Mouse (Mus musculus) neural tube, embryonic 12.5 days (tissue): ENCODE measurements around the gene Dazap2. TPM values are rescaled to one million over a fixed set of nuclear protein-coding genes. Genes with fewer than 3 reads are reported as not detected.
"Not testable (repeated sequence)": the region's sequence is repeated elsewhere in the genome, so short reads cannot be mapped to it uniquely, and the experiment has no call there.

Experiments used
- ATAC-seq: fragments of 200-750 bp; cut with Nextera tagmentation; 2 replicates; pipeline ENCODE4 v1.8.0; 2017; ENCODE audit warnings: low read depth, mild to moderate bottlenecking, moderate TSS enrichment, moderate library complexity; ENCODE audit not compliant: low FRiP score
- H3K27ac ChIP-seq: fragments of 300-500 bp; sonication (generic); 2 replicates; pipeline ENCODE4 v1.5.1; 2016
- H3K27me3 ChIP-seq: fragments of 300-500 bp; sonication (generic); replicated peaks from 2 replicates; pipeline ENCODE4 v1.6.1; 2016; ENCODE audit warnings: mild to moderate bottlenecking
- H3K36me3 ChIP-seq: fragments of 300-500 bp; sonication (generic); 2 replicates; pipeline ENCODE4 v1.6.1; 2016; ENCODE audit warnings: mild to moderate bottlenecking
- H3K4me1 ChIP-seq: fragments of 300-500 bp; sonication (generic); 2 replicates; pipeline ENCODE4 v1.6.1; 2016
- H3K4me2 ChIP-seq: fragments of 300-500 bp; sonication (generic); replicated peaks from 2 replicates; pipeline ENCODE4 v1.6.1; 2016; ENCODE audit warnings: mild to moderate bottlenecking
- H3K4me3 ChIP-seq: fragments of 300-500 bp; sonication (generic); 2 replicates; pipeline ENCODE4 v1.5.1; 2016
- H3K9ac ChIP-seq: fragments of 300-500 bp; sonication (generic); 2 replicates; pipeline ENCODE4 v1.6.1; 2016; ENCODE audit warnings: mild to moderate bottlenecking
- H3K9me3 ChIP-seq: fragments of 300-500 bp; sonication (generic); 2 replicates; pipeline ENCODE4 v1.6.1; 2016; ENCODE audit warnings: mild to moderate bottlenecking
- WGBS: fragments of 180-500 bp; shearing (Covaris S2); methylation state at CpG from one replicate; pipeline ENCODE4 v1.1.7; 2016; 5-methylcytosine and 5-hydroxymethylcytosine counted together
- polyA plus RNA-seq: library from polyadenylated mRNA; unstranded; fragments of >200 nt; fragmentation: Nextera tagmentation; extraction: Ambion mirVana; gene quantifications from 2 replicates; pipeline ENCODE4 v1.2.1, GENCODE M21; 2016

Gene Dazap2
- polyA plus RNA-seq, 1 experiment from 2014 or later = 182 TPM

- Histone ChIP-seq H3K36me3 (peaks cover 18% of the 10 kb centered on the region), H3K4me3 (peak overlapping the region; percentile 97), H3K27me3 (no peaks in the 10 kb centered on the region), H3K9ac (peak overlapping the region; percentile 35), H3K4me2 (peak overlapping the region; percentile 84), H3K4me1 (peaks cover 12% of the 10 kb centered on the region), H3K27ac (no peak overlapping the region), H3K9me3 (no peaks in the 10 kb centered on the region)
- 12% methylated on average over 43 of the region's 43 CpGs for WGBS
- no peak for ATAC-seq
These were observed 742 bp upstream of the Dazap2 start for GRCm38 (mm10) chr15:100614218-100614995.

- under 1% methylated on average over 37 of the region's 43 CpGs for WGBS
These were observed 674 bp downstream of the Dazap2 start for GRCm38 (mm10) chr15:100615825-100616220.

GRCm38 (mm10) chr15:100616221-100616620, 1.1 kb downstream of the Dazap2 start:
- Histone ChIP-seq H3K27ac (no peak overlapping the region; the same call in 1 of the 2 replicates), H3K4me2 (peak overlapping the region; percentile 84), H3K4me1 (peaks cover 12% of the 10 kb centered on the region), H3K9me3 (no peaks in the 10 kb centered on the region), H3K36me3 (peaks cover 33% of the 10 kb centered on the region), H3K4me3 (peak overlapping the region; percentile 97), H3K9ac (peak overlapping the region; percentile 95), H3K27me3 (no peaks in the 10 kb centered on the region)
- ATAC-seq = peak; percentile 8; the same call in 1 of the 2 replicates
- under 1% methylated on average over 19 of the region's 19 CpGs for WGBS

More at GRCm38 (mm10) chr15:100615825-100616220, 674 bp downstream of the Dazap2 start:
- Histone ChIP-seq H3K27me3 (no peaks in the 10 kb centered on the region), H3K4me1 (peaks cover 12% of the 10 kb centered on the region), H3K4me3 (peak overlapping the region; percentile 97), H3K9me3 (no peaks in the 10 kb centered on the region), H3K27ac (peak overlapping the region; percentile 95), H3K4me2 (peak overlapping the region; percentile 84), H3K36me3 (peaks cover 31% of the 10 kb centered on the region), H3K9ac (peak overlapping the region; percentile 95)
- ATAC-seq = peak; percentile 86

GRCm38 (mm10) chr15:100619200-100619599, 4.1 kb downstream of the Dazap2 start:
- Histone ChIP-seq H3K4me3 (no peak overlapping the region), H3K27ac (no peak overlapping the region), H3K4me1 (peaks cover 8% of the 10 kb centered on the region), H3K36me3 (peaks cover 38% of the 10 kb centered on the region), H3K9ac (no peak overlapping the region), H3K27me3 (no peaks in the 10 kb centered on the region), H3K4me2 (no peak overlapping the region), H3K9me3 (no peaks in the 10 kb centered on the region)
- 90% methylated on average over 7 of the region's 7 CpGs for WGBS
- ATAC-seq = no peak

- H3K9ac ChIP-seq, ATAC-seq, H3K4me1 ChIP-seq, H3K27ac ChIP-seq, H3K27me3 ChIP-seq, H3K9me3 ChIP-seq, H3K4me3 ChIP-seq, H3K4me2 ChIP-seq: not testable (repeated sequence)
- WGBS = 77% methylated on average over 9 of the region's 9 CpGs
- peaks cover 38% of the 10 kb centered on the region for H3K36me3 ChIP-seq
These were observed 6.5 kb downstream of the Dazap2 start for GRCm38 (mm10) chr15:100621671-100622070.

- Histone ChIP-seq H3K36me3 (peaks cover 38% of the 10 kb centered on the region), H3K9me3 (no peaks in the 10 kb centered on the region), H3K9ac (no peak overlapping the region), H3K27ac (no peak overlapping the region), H3K27me3 (no peaks in the 10 kb centered on the region), H3K4me2 (no peak overlapping the region), H3K4me1 (no peaks in the 10 kb centered on the region), H3K4me3 (no peak overlapping the region)
- WGBS = 91% methylated on average over 7 of the region's 7 CpGs
- no peak for ATAC-seq
These were observed 7.0 kb downstream of the Dazap2 start for GRCm38 (mm10) chr15:100622164-100622563.

- no peak overlapping the region for H3K4me3 ChIP-seq
- no peak overlapping the region for H3K4me2 ChIP-seq
- H3K27ac ChIP-seq = no peak overlapping the region
- peaks cover 24% of the 10 kb centered on the region for H3K36me3 ChIP-seq
- H3K27me3 ChIP-seq = no peaks in the 10 kb centered on the region
- H3K9ac ChIP-seq = no peak overlapping the region
- no peak for ATAC-seq
- H3K4me1 ChIP-seq = 0 out of 2 replicates have a peak, but pooled peaks cover 4% of the 10 kb centered on the region
- no peaks in the 10 kb centered on the region for H3K9me3 ChIP-seq
- 91% methylated on average over 9 of the region's 9 CpGs for WGBS
These were observed 8.6 kb downstream of the Dazap2 start for GRCm38 (mm10) chr15:100623754-100624153.

GRCm38 (mm10) chr15:100624435-100624834, 9.3 kb downstream of the Dazap2 start:
- Histone ChIP-seq H3K9me3 (no peaks in the 10 kb centered on the region), H3K9ac (no peak overlapping the region), H3K36me3 (peaks cover 19% of the 10 kb centered on the region), H3K4me1 (0 out of 2 replicates have a peak, but pooled peaks cover 4% of the 10 kb centered on the region), H3K27ac (no peak overlapping the region), H3K4me3 (no peak overlapping the region), H3K4me2 (no peak overlapping the region), H3K27me3 (no peaks in the 10 kb centered on the region)
- no peak for ATAC-seq
- 88% methylated on average over 3 of the region's 3 CpGs for WGBS

GRCm38 (mm10) chr15:100627287-100627686, 12.1 kb downstream of the Dazap2 start:
- Histone ChIP-seq H3K4me2 (no peak overlapping the region), H3K4me3 (no peak overlapping the region), H3K27me3 (no peaks in the 10 kb centered on the region), H3K9me3 (no peaks in the 10 kb centered on the region), H3K9ac (no peak overlapping the region), H3K27ac (no peak overlapping the region), H3K36me3 (no peaks in the 10 kb centered on the region), H3K4me1 (0 out of 2 replicates have a peak, but pooled peaks cover 4% of the 10 kb centered on the region)
- WGBS = 13% methylated on average over 10 of the region's 10 CpGs
- no peak for ATAC-seq

- H3K4me1 ChIP-seq = 0 out of 2 replicates have a peak, but pooled peaks cover 4% of the 10 kb centered on the region
- H3K36me3 ChIP-seq = no peaks in the 10 kb centered on the region
- H3K27ac ChIP-seq = no peak overlapping the region
- no peaks in the 10 kb centered on the region for H3K9me3 ChIP-seq
- H3K9ac ChIP-seq = no peak overlapping the region
- H3K27me3 ChIP-seq = no peaks in the 10 kb centered on the region; the same call in 1 of the 2 replicates
- ATAC-seq = no peak
- no peak overlapping the region for H3K4me3 ChIP-seq
- 0 out of 2 replicates have a peak overlapping the region, but pooled peaks have one; percentile 12 for H3K4me2 ChIP-seq
- WGBS = 2% methylated on average over 11 of the region's 11 CpGs
These were observed 12.7 kb downstream of the Dazap2 start for GRCm38 (mm10) chr15:100627774-100628370.

- Histone ChIP-seq H3K4me2 (no peak overlapping the region), H3K36me3 (no peaks in the 10 kb centered on the region)
- 55% methylated on average over 7 of the region's 7 CpGs for WGBS
These were observed 13.6 kb downstream of the Dazap2 start for GRCm38 (mm10) chr15:100628797-100629196.

GRCm38 (mm10) chr15:100630126-100630525, 15.0 kb downstream of the Dazap2 start:
- ATAC-seq = no peak
- Histone ChIP-seq H3K4me1 (0 out of 2 replicates have a peak, but pooled peaks cover 4% of the 10 kb centered on the region), H3K36me3 (no peaks in the 10 kb centered on the region), H3K4me3 (no peak overlapping the region), H3K9ac (no peak overlapping the region), H3K4me2 (no peak overlapping the region), H3K27me3 (peaks cover 13% of the 10 kb centered on the region), H3K9me3 (no peaks in the 10 kb centered on the region), H3K27ac (no peak overlapping the region)
- 58% methylated on average over 3 of the region's 3 CpGs for WGBS

More at GRCm38 (mm10) chr15:100628797-100629196, 13.6 kb downstream of the Dazap2 start:
- Histone ChIP-seq H3K27ac (no peak overlapping the region), H3K27me3 (peaks cover 2% of the 10 kb centered on the region; the same call in 1 of the 2 replicates), H3K4me1 (0 out of 2 replicates have a peak, but pooled peaks cover 4% of the 10 kb centered on the region), H3K4me3 (no peak overlapping the region), H3K9ac (no peak overlapping the region), H3K9me3 (no peaks in the 10 kb centered on the region)
- ATAC-seq = no peak
